Mouse (Mus musculus): Measurements from ENCODE around the gene Hoxa3.

The Hoxa3 gene

GRCm38 (mm10) chr6:52156551-52157200 is 56.5 kb downstream of the Hoxa3 start:
- DNase-seq (ENCODE audit: low spot score in 2 of 2): no peak

- no peak for DNase-seq (ENCODE audit: low spot score in 2 of 2)
These were observed 57.7 kb downstream of the Hoxa3 start for GRCm38 (mm10) chr6:52155471-52155870.

- DNase-seq (ENCODE audit: low spot score in 2 of 2): no peak
These were observed 59.1 kb downstream of the Hoxa3 start for GRCm38 (mm10) chr6:52154044-52154443.

GRCm38 (mm10) chr6:52153270-52153669 is 59.9 kb downstream of the Hoxa3 start:
- DNase-seq (ENCODE audit: low spot score in 2 of 2): no peak

- no peak for DNase-seq (ENCODE audit: low spot score in 2 of 2)
These were observed 60.6 kb downstream of the Hoxa3 start for GRCm38 (mm10) chr6:52152226-52153193.

GRCm38 (mm10) chr6:52151571-52151970 is 61.6 kb downstream of the Hoxa3 start:
- no peak for DNase-seq (ENCODE audit: low spot score in 2 of 2)

- no peak for DNase-seq (ENCODE audit: low spot score in 2 of 2)
These were observed 62.7 kb downstream of the Hoxa3 start for GRCm38 (mm10) chr6:52150401-52150966.

- DNase-seq (ENCODE audit: low spot score in 2 of 2): no peak
These were observed 74.0 kb downstream of the Hoxa3 start for GRCm38 (mm10) chr6:52139115-52139514.

- DNase-seq (ENCODE audit: low spot score in 2 of 2): no peak
These were observed 74.6 kb downstream of the Hoxa3 start for GRCm38 (mm10) chr6:52138576-52138975.

- no peak for DNase-seq (ENCODE audit: low spot score in 2 of 2)
These were observed 75.1 kb downstream of the Hoxa3 start for GRCm38 (mm10) chr6:52137841-52138535.

- DNase-seq (ENCODE audit: low spot score in 2 of 2): no peak
These were observed 89.5 kb downstream of the Hoxa3 start for GRCm38 (mm10) chr6:52123673-52124072.

GRCm38 (mm10) chr6:52121173-52121572 is 92.0 kb downstream of the Hoxa3 start:
- no peak for DNase-seq (ENCODE audit: low spot score in 2 of 2)

All from frontal cortex, postnatal 25 days (tissue).